Mouse (Mus musculus) heart, postnatal 0 days (tissue): ENCODE data around the gene Sult1a1.

Experiments
- CTCF ChIP-seq: IDR thresholded peaks from 2 replicates; pipeline ENCODE4 v1.5.1; 2016; ENCODE audit warnings: antibody characterized with exemption, control low read depth, low read depth
- EP300 ChIP-seq: IDR thresholded peaks from 2 replicates; pipeline ENCODE4 v1.6.1; 2016; ENCODE audit warnings: antibody characterized with exemption, low read depth

DNA sequence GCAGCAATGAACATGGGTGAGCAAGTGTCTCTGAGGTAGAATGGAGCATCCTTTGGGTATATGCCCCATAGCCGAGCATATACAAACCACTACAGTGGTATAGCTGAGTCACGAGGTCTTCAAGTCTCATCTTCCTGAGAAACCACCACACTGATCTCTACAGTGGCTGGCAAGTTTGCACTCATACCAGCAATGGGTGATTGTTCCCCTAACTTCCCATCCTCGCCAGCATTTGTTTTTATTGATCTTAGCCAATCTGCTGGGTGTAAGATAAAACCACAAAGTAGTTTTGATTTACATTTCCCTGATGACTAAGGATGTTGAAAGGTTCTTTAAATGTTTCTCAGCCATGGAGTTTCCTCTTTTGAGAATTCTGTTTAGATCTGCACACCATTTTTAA lies 48.8 kb upstream of the Sult1a1 start:
- no peak for TF ChIP-seq CTCF
- TF ChIP-seq EP300, result no peak
